Mouse (Mus musculus): ENCODE measurements around the gene Mrpl10. TPM values are rescaled to one million over a fixed set of nuclear protein-coding genes. Genes with fewer than 3 reads are reported as not detected.

The Mrpl10 gene
- polyA plus RNA-seq, 1 experiment, result 2.4 TPM

GRCm38 (mm10) chr11:97007093-97007794 lies 34.1 kb upstream of the Mrpl10 start:
- TF ChIP-seq GATA1 (IDR thresholded peaks at IDR 0.05; ENCODE audit: low read length) (no peak), TAL1 (IDR thresholded peaks at IDR 0.05; ENCODE audit: low read length) (no peak)
- H3K9me3 ChIP-seq (ENCODE audit: control insufficient read depth, low read length), result no peaks in the 10 kb centered on the region
- no peaks in the 10 kb centered on the region; the same call in none of the 2 replicates for H3K4me1 ChIP-seq (ENCODE audit: control insufficient read depth)
- H3K36me3 ChIP-seq (ENCODE audit: control insufficient read depth), result no peaks in the 10 kb centered on the region
- H3K27me3 ChIP-seq (ENCODE audit: control insufficient read depth), result peaks cover 68% of the 10 kb centered on the region
- no peak overlapping the region for H3K4me3 ChIP-seq (replicated peaks)

- no peaks in the 10 kb centered on the region; the same call in none of the 2 replicates for H3K4me1 ChIP-seq (ENCODE audit: control insufficient read depth)
- H3K9me3 ChIP-seq (ENCODE audit: control insufficient read depth, low read length), result no peaks in the 10 kb centered on the region
- no peaks in the 10 kb centered on the region for H3K36me3 ChIP-seq (ENCODE audit: control insufficient read depth)
- no peak for TF ChIP-seq GATA1 (IDR thresholded peaks at IDR 0.05; ENCODE audit: low read length)
- no peak for TF ChIP-seq TAL1 (IDR thresholded peaks at IDR 0.05; ENCODE audit: low read length)
- no peak overlapping the region for H3K4me3 ChIP-seq (replicated peaks)
- peaks cover 77% of the 10 kb centered on the region for H3K27me3 ChIP-seq (ENCODE audit: control insufficient read depth)
Measured at GRCm38 (mm10) chr11:97009198-97009790, 32.1 kb upstream of the Mrpl10 start.

GRCm38 (mm10) chr11:97013121-97013670 lies 28.2 kb upstream of the Mrpl10 start, which contains the start of gene Sp6:
Gene Sp6, plus strand, starts transcription at chr11:97013394.
- Histone ChIP-seq H3K36me3 (ENCODE audit: control insufficient read depth) (no peaks in the 10 kb centered on the region), H3K9me3 (ENCODE audit: control insufficient read depth, low read length) (no peaks in the 10 kb centered on the region; the same call in 1 of the 2 replicates), H3K4me1 (ENCODE audit: control insufficient read depth) (no peaks in the 10 kb centered on the region), H3K27me3 (ENCODE audit: control insufficient read depth) (peaks cover 93% of the 10 kb centered on the region), H3K4me3 (replicated peaks) (no peak within 1 kb of the TSS)
- TF ChIP-seq GATA1 (IDR thresholded peaks at IDR 0.05; ENCODE audit: low read length), result no peak
- TF ChIP-seq TAL1 (IDR thresholded peaks at IDR 0.05; ENCODE audit: low read length), result no peak

- TF ChIP-seq GATA1 (IDR thresholded peaks at IDR 0.05; ENCODE audit: low read length), result no peak
- Histone ChIP-seq H3K9me3 (ENCODE audit: control insufficient read depth, low read length) (peaks cover 15% of the 10 kb centered on the region; the same call in 1 of the 2 replicates), H3K27me3 (ENCODE audit: control insufficient read depth) (peaks cover 97% of the 10 kb centered on the region), H3K4me3 (replicated peaks) (no peak overlapping the region), H3K4me1 (ENCODE audit: control insufficient read depth) (peaks cover 12% of the 10 kb centered on the region), H3K36me3 (ENCODE audit: control insufficient read depth) (no peaks in the 10 kb centered on the region)
Measured at GRCm38 (mm10) chr11:97017696-97018582, 23.4 kb upstream of the Mrpl10 start.

- no peak for TF ChIP-seq GATA1 (IDR thresholded peaks at IDR 0.05; ENCODE audit: low read length)
- TF ChIP-seq TAL1 (IDR thresholded peaks at IDR 0.05; ENCODE audit: low read length), result no peak
- Histone ChIP-seq H3K4me1 (ENCODE audit: control insufficient read depth) (peaks cover 12% of the 10 kb centered on the region), H3K9me3 (ENCODE audit: control insufficient read depth, low read length) (peaks cover 15% of the 10 kb centered on the region; the same call in 1 of the 2 replicates), H3K36me3 (ENCODE audit: control insufficient read depth) (no peaks in the 10 kb centered on the region), H3K27me3 (ENCODE audit: control insufficient read depth) (peaks cover 98% of the 10 kb centered on the region), H3K4me3 (replicated peaks) (no peak overlapping the region)
Measured at GRCm38 (mm10) chr11:97018583-97019344, 22.6 kb upstream of the Mrpl10 start.

GRCm38 (mm10) chr11:97019345-97019708 lies 22.0 kb upstream of the Mrpl10 start:
- peaks cover 12% of the 10 kb centered on the region for H3K4me1 ChIP-seq (ENCODE audit: control insufficient read depth)
- H3K27me3 ChIP-seq (ENCODE audit: control insufficient read depth), result peaks cover 98% of the 10 kb centered on the region
- peaks cover 15% of the 10 kb centered on the region; the same call in 1 of the 2 replicates for H3K9me3 ChIP-seq (ENCODE audit: control insufficient read depth, low read length)
- no peak overlapping the region for H3K4me3 ChIP-seq (replicated peaks)
- no peaks in the 10 kb centered on the region for H3K36me3 ChIP-seq (ENCODE audit: control insufficient read depth)
- TF ChIP-seq GATA1 (IDR thresholded peaks at IDR 0.05; ENCODE audit: low read length) (no peak), TAL1 (IDR thresholded peaks at IDR 0.05; ENCODE audit: low read length) (no peak)

GRCm38 (mm10) chr11:97021121-97021765 lies 20.1 kb upstream of the Mrpl10 start:
- Histone ChIP-seq H3K9me3 (ENCODE audit: control insufficient read depth, low read length) (peaks cover 15% of the 10 kb centered on the region; the same call in 1 of the 2 replicates), H3K4me1 (ENCODE audit: control insufficient read depth) (peaks cover 20% of the 10 kb centered on the region), H3K4me3 (replicated peaks) (peak overlapping the region; percentile 57), H3K36me3 (ENCODE audit: control insufficient read depth) (no peaks in the 10 kb centered on the region), H3K27me3 (ENCODE audit: control insufficient read depth) (peaks cover 100% of the 10 kb centered on the region)
- TF ChIP-seq TAL1 (IDR thresholded peaks at IDR 0.05; ENCODE audit: low read length) (no peak), GATA1 (IDR thresholded peaks at IDR 0.05; ENCODE audit: low read length) (no peak)
